Comparison of ENCODE assay signal across 22 mouse cellular contexts in the genomic region with DNA sequence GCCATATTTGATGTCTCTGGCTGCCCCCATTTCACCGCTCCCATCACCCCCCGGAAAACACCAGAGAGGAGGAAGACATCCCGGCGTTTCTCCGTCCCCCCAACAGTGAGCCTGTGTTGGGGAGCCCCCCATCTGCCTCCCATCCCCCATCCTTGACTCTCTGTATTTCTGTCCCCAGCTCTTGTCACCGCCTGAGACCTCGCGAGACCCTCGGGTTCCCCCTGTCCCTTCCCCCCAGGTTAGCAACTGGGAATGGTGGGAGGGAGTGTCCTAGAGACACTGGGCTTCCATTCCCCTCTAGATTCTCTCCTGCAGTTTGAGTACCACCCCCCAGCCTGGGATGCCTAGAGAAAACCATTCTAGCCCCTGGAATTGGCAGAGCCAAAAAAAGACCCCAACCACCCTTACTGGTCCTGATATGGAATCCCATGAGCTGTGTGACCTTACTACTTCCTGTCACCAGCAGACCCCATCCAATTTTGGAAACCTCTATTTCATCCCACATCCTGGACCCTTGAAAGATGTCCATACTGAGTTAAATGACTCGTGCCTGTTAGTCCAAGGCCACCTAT. TPM values are rescaled to one million over a fixed set of nuclear protein-coding genes. Genes with fewer than 3 reads are reported as not detected.
DNase-seq lines count a peak whose midpoint lies in the region; ATAC-seq lines count a peak whose summit lies in the region.
"Had no signal": no experiment of that assay in that cellular context is flagged by ENCODE, and none has a peak within 500 bp of the region (broad histone marks: within the 10 kb centered on the region; RNA-seq: fewer than 3 reads in every experiment).

No protein-coding gene starts in this region.

- no peaks in the 10 kb centered on the region for H3K9me3 ChIP-seq in midbrain, embryonic 11.5 days (ENCODE audit: control insufficient read depth, low read length)
- H3K9me3 ChIP-seq in midbrain, embryonic 13.5 days: no peaks in the 10 kb centered on the region
- H3K9me3 ChIP-seq: embryonic facial prominence, embryonic 10.5 days; embryonic facial prominence, embryonic 12.5 days; forebrain, embryonic 13.5 days; forebrain, embryonic 15.5 days; G1E had no signal

- H3K36me3 ChIP-seq in midbrain, embryonic 11.5 days (ENCODE audit: control insufficient read depth, insufficient read depth, low read length): no peaks in the 10 kb centered on the region
- peaks cover 3% of the 10 kb centered on the region for H3K36me3 ChIP-seq in midbrain, embryonic 13.5 days
- H3K36me3 ChIP-seq: embryonic facial prominence, embryonic 12.5 days; forebrain, embryonic 15.5 days; G1E had no signal

- H3K4me2 ChIP-seq in midbrain, embryonic 11.5 days: no peak overlapping the region
- no peak overlapping the region for H3K4me2 ChIP-seq in midbrain, embryonic 13.5 days (replicated peaks)
- H3K4me2 ChIP-seq: embryonic facial prominence, embryonic 12.5 days; forebrain, embryonic 13.5 days; forebrain, embryonic 15.5 days had no signal

- H3K4me3 ChIP-seq in midbrain, embryonic 11.5 days (ENCODE audit: low read depth, low read length): no peak overlapping the region
- no peak overlapping the region for H3K4me3 ChIP-seq in midbrain, embryonic 13.5 days (replicated peaks)
- H3K4me3 ChIP-seq: embryonic facial prominence, embryonic 10.5 days; embryonic facial prominence, embryonic 12.5 days; forebrain, embryonic 13.5 days; forebrain, embryonic 15.5 days had no signal

- DNase-seq in cerebellum, adult 11-12 months: peak; percentile 62
- no peak for DNase-seq in cerebellum, adult 18-20 months
- DNase-seq in cerebellum, adult 9-11 months: peak; percentile 64
- DNase-seq in cerebellum, adult 11 months: no peak
- peak; percentile 53 for DNase-seq in midbrain, embryonic 11.5 days (ENCODE audit: low spot score, missing footprints)
- DNase-seq in heart, adult 18-20 months: no peak
- DNase-seq: adrenal gland, adult 8-10 months; adrenal gland, postnatal 14 days; adrenal gland, postnatal 36 days; B cell, adult 2 months; cerebellum, adult 8-10 months; forebrain, postnatal 0 days had no signal

- 82% methylated on average over 10 of the region's 10 CpGs for whole genome bisulfite sequencing in midbrain, embryonic 11.5 days
- 86% methylated on average over 10 of the region's 10 CpGs for WGBS in midbrain, embryonic 13.5 days

- H3K9ac ChIP-seq in midbrain, embryonic 11.5 days (ENCODE audit: low read length): no peak overlapping the region
- H3K9ac ChIP-seq in midbrain, embryonic 13.5 days (replicated peaks): no peak overlapping the region
- H3K9ac ChIP-seq: embryonic facial prominence, embryonic 12.5 days; forebrain, embryonic 13.5 days; forebrain, embryonic 15.5 days; forebrain, postnatal 0 days had no signal

- H3K4me1 ChIP-seq in midbrain, embryonic 11.5 days (ENCODE audit: control insufficient read depth, insufficient read depth, low read length): peaks cover 26% of the 10 kb centered on the region
- peaks cover 38% of the 10 kb centered on the region for H3K4me1 ChIP-seq in midbrain, embryonic 13.5 days (replicated peaks)

- H3K27ac ChIP-seq in midbrain, embryonic 11.5 days (ENCODE audit: low read depth, low read length): no peak overlapping the region
- no peak overlapping the region for H3K27ac ChIP-seq in midbrain, embryonic 13.5 days
- H3K27ac ChIP-seq: embryonic facial prominence, embryonic 12.5 days; forebrain, embryonic 13.5 days; forebrain, embryonic 15.5 days had no signal

- peaks cover 14% of the 10 kb centered on the region for H3K27me3 ChIP-seq in midbrain, embryonic 11.5 days (ENCODE audit: control insufficient read depth, insufficient read depth, low read length)
- peaks cover 42% of the 10 kb centered on the region for H3K27me3 ChIP-seq in midbrain, embryonic 13.5 days
- H3K27me3 ChIP-seq: CH12.LX had no signal

- ATAC-seq in midbrain, embryonic 11.5 days (ENCODE audit: low FRiP score): no peak
- ATAC-seq in midbrain, embryonic 13.5 days: no peak
- ATAC-seq: activated CD4-positive, CD25-positive, alpha-beta regulatory T cell, adult 4 months; CD4-positive, CD25-positive, alpha-beta regulatory T cell, adult 4 months; forebrain, embryonic 13.5 days; forebrain, embryonic 15.5 days; forebrain, postnatal 0 days; Patski had no signal

RNA-seq across cellular contexts. Expression of gene Kcnc3, which starts 10.3 kb away (rescaled TPM):
- polyA plus RNA-seq in midbrain, embryonic 11.5 days (2014; fragmentation: Nextera tagmentation; extraction: Ambion mirVana): 0.86 and 1.3 TPM in 2 replicates
- 3.7 and 4.4 TPM in 2 replicates for polyA plus RNA-seq in midbrain, embryonic 13.5 days (2015; fragmentation: Nextera tagmentation; extraction: Ambion mirVana)
- 1 to 10 TPM; 2.4 to 2.6 TPM for total RNA-seq in heart, adult 18-20 months (2021)
- polyA plus RNA-seq: activated CD4-positive, CD25-positive, alpha-beta regulatory T cell, adult 4 months; G1E had no signal

RNA-seq across cellular contexts. Expression of gene Napsa, which starts 28.6 kb away (rescaled TPM):
- polyA plus RNA-seq in midbrain, embryonic 11.5 days (2014; fragmentation: Nextera tagmentation; extraction: Ambion mirVana): 0.21 and 0.33 TPM in 2 replicates
- 0.64 and 1.3 TPM in 2 replicates for polyA plus RNA-seq in midbrain, embryonic 13.5 days (2015; fragmentation: Nextera tagmentation; extraction: Ambion mirVana)
- total RNA-seq in heart, adult 18-20 months (2021): 1 to 10 TPM in 1 of 2 experiments, under 1 TPM in 1; 0.82 to 4.4 TPM

RNA-seq across cellular contexts. Expression of gene Nr1h2, which starts 47.0 kb away (rescaled TPM):
- 63.8 and 69.6 TPM in 2 replicates for polyA plus RNA-seq in midbrain, embryonic 11.5 days (2014; fragmentation: Nextera tagmentation; extraction: Ambion mirVana)
- 71.3 and 74.9 TPM in 2 replicates for polyA plus RNA-seq in midbrain, embryonic 13.5 days (2015; fragmentation: Nextera tagmentation; extraction: Ambion mirVana)
- 10 to 100 TPM; 43.9 to 47.3 TPM for total RNA-seq in heart, adult 18-20 months (2021)

RNA-seq across cellular contexts. Expression of gene Pold1, which starts 52.1 kb away (rescaled TPM):
- polyA plus RNA-seq in midbrain, embryonic 11.5 days (2014; fragmentation: Nextera tagmentation; extraction: Ambion mirVana): 51.8 and 58.5 TPM in 2 replicates
- 38.7 and 40.1 TPM in 2 replicates for polyA plus RNA-seq in midbrain, embryonic 13.5 days (2015; fragmentation: Nextera tagmentation; extraction: Ambion mirVana)
- total RNA-seq in heart, adult 18-20 months (2021): 10 to 100 TPM; 12.6 to 16.2 TPM

Comparison
In these comparisons a context has a peak if more than half of its experiments do, and no peak if none do; other contexts are left out.
1. DNase-seq: peak in cerebellum, adult 11-12 months (single experiment), cerebellum, adult 9-11 months (single experiment) and midbrain, embryonic 11.5 days (single experiment); none in cerebellum, adult 18-20 months (0 of 2), cerebellum, adult 11 months (single experiment) and heart, adult 18-20 months (0 of 2).